Mouse (Mus musculus): ENCODE results near the gene Zfp777. TPM values are rescaled to one million over a fixed set of nuclear protein-coding genes. Genes with fewer than 3 reads are reported as not detected.

The Zfp777 gene
- polyA plus RNA-seq, 1 experiment from 2014 or later, result 9.3 TPM

- WGBS, result 94% methylated on average over 28 of the region's 28 CpGs
- H3K4me3 ChIP-seq (replicated peaks), result no peak overlapping the region
- H3K36me3 ChIP-seq, result peaks cover 73% of the 10 kb centered on the region
- peak; percentile 45; the same call in 1 of the 2 replicates for ATAC-seq
- no peak overlapping the region for H3K4me2 ChIP-seq (replicated peaks)
- H3K4me1 ChIP-seq (replicated peaks), result no peaks in the 10 kb centered on the region
- no peak overlapping the region for H3K27ac ChIP-seq
- no peak overlapping the region for H3K9ac ChIP-seq (replicated peaks)
- H3K9me3 ChIP-seq, result no peaks in the 10 kb centered on the region
- no peaks in the 10 kb centered on the region for H3K27me3 ChIP-seq
These were observed 15.2 kb upstream of the Zfp777 start for GRCm38 (mm10) chr6:48063940-48064339.

- WGBS, result 97% methylated on average over 1 of the region's 1 CpGs
- H3K36me3 ChIP-seq, result peaks cover 48% of the 10 kb centered on the region
- H3K27me3 ChIP-seq, result no peaks in the 10 kb centered on the region
- ATAC-seq, result no peak
- H3K9me3 ChIP-seq, result no peaks in the 10 kb centered on the region
- no peak overlapping the region for H3K9ac ChIP-seq (replicated peaks)
- no peak overlapping the region for H3K4me2 ChIP-seq (replicated peaks)
- H3K27ac ChIP-seq, result no peak overlapping the region
- no peaks in the 10 kb centered on the region for H3K4me1 ChIP-seq (replicated peaks)
- no peak overlapping the region for H3K4me3 ChIP-seq (replicated peaks)
These were observed 12.2 kb upstream of the Zfp777 start for GRCm38 (mm10) chr6:48060895-48061294.

- ATAC-seq, result no peak
- no peak overlapping the region for H3K4me2 ChIP-seq (replicated peaks)
- H3K27ac ChIP-seq, result no peak overlapping the region
- H3K27me3 ChIP-seq, result no peaks in the 10 kb centered on the region
- no peak overlapping the region for H3K4me3 ChIP-seq (replicated peaks)
- peaks cover 44% of the 10 kb centered on the region for H3K36me3 ChIP-seq
- no peaks in the 10 kb centered on the region for H3K9me3 ChIP-seq
- no peak overlapping the region for H3K9ac ChIP-seq (replicated peaks)
- H3K4me1 ChIP-seq (replicated peaks), result no peaks in the 10 kb centered on the region
- WGBS, result 77% methylated on average over 2 of the region's 2 CpGs
These were observed 11.7 kb upstream of the Zfp777 start for GRCm38 (mm10) chr6:48060421-48060820.

GRCm38 (mm10) chr6:48052136-48052535 is 3.4 kb upstream of the Zfp777 start:
- H3K4me1 ChIP-seq (replicated peaks), result peaks cover 13% of the 10 kb centered on the region
- H3K9ac ChIP-seq (replicated peaks), result no peak overlapping the region
- no peak overlapping the region for H3K4me3 ChIP-seq (replicated peaks)
- ATAC-seq, result no peak
- no peaks in the 10 kb centered on the region for H3K36me3 ChIP-seq
- H3K27ac ChIP-seq, result no peak overlapping the region
- no peak overlapping the region for H3K4me2 ChIP-seq (replicated peaks)
- no peaks in the 10 kb centered on the region for H3K27me3 ChIP-seq
- no peaks in the 10 kb centered on the region for H3K9me3 ChIP-seq
- 82% methylated on average over 6 of the region's 6 CpGs for WGBS

GRCm38 (mm10) chr6:48051666-48052065 is 3.0 kb upstream of the Zfp777 start:
- Histone ChIP-seq H3K36me3 (no peaks in the 10 kb centered on the region), H3K9ac (replicated peaks) (no peak overlapping the region), H3K4me2 (replicated peaks) (no peak overlapping the region), H3K27me3 (no peaks in the 10 kb centered on the region), H3K27ac (no peak overlapping the region), H3K4me1 (replicated peaks) (peaks cover 18% of the 10 kb centered on the region), H3K4me3 (replicated peaks) (no peak overlapping the region), H3K9me3 (no peaks in the 10 kb centered on the region)
- ATAC-seq, result no peak
- 90% methylated on average over 2 of the region's 2 CpGs for WGBS

- H3K27ac ChIP-seq, result peak overlapping the region; percentile 93
These were observed 758 bp upstream of the Zfp777 start for GRCm38 (mm10) chr6:48049273-48050065.

GRCm38 (mm10) chr6:48047450-48048351 is 1.0 kb downstream of the Zfp777 start:
- peak; percentile 64 for ATAC-seq
- no peaks in the 10 kb centered on the region for H3K9me3 ChIP-seq
- H3K27ac ChIP-seq, result peak overlapping the region; percentile 93
- peak overlapping the region; percentile 80 for H3K4me2 ChIP-seq (replicated peaks)
- H3K9ac ChIP-seq (replicated peaks), result peak overlapping the region; percentile 87
- peaks cover 26% of the 10 kb centered on the region for H3K36me3 ChIP-seq
- H3K27me3 ChIP-seq, result no peaks in the 10 kb centered on the region
- WGBS, result under 1% methylated on average over 77 of the region's 150 CpGs
- H3K4me3 ChIP-seq (replicated peaks), result peak overlapping the region; percentile 84
- peaks cover 23% of the 10 kb centered on the region for H3K4me1 ChIP-seq (replicated peaks)

More at GRCm38 (mm10) chr6:48049273-48050065, 758 bp upstream of the Zfp777 start:
- WGBS, result 53% methylated on average over 9 of the region's 9 CpGs
- Histone ChIP-seq H3K4me1 (replicated peaks) (peaks cover 23% of the 10 kb centered on the region), H3K27me3 (no peaks in the 10 kb centered on the region), H3K9ac (replicated peaks) (peak overlapping the region; percentile 87), H3K4me3 (replicated peaks) (peak overlapping the region; percentile 84), H3K9me3 (no peaks in the 10 kb centered on the region), H3K36me3 (peaks cover 8% of the 10 kb centered on the region), H3K4me2 (replicated peaks) (peak overlapping the region; percentile 80)
- ATAC-seq, result no peak

GRCm38 (mm10) chr6:48047114-48047449 is 1.6 kb downstream of the Zfp777 start:
- Histone ChIP-seq H3K4me1 (replicated peaks) (peaks cover 23% of the 10 kb centered on the region), H3K36me3 (peaks cover 30% of the 10 kb centered on the region), H3K27ac (peak overlapping the region; percentile 93; the same call in 1 of the 2 replicates), H3K9ac (replicated peaks) (peak overlapping the region; percentile 87), H3K4me3 (replicated peaks) (peak overlapping the region; percentile 84), H3K4me2 (replicated peaks) (peak overlapping the region; percentile 80), H3K9me3 (no peaks in the 10 kb centered on the region), H3K27me3 (no peaks in the 10 kb centered on the region)
- WGBS, result 9% methylated on average over 12 of the region's 12 CpGs
- ATAC-seq, result no peak

GRCm38 (mm10) chr6:48032661-48033060 is 16.1 kb downstream of the Zfp777 start:
- Histone ChIP-seq H3K27me3 (no peaks in the 10 kb centered on the region), H3K9ac (replicated peaks) (no peak overlapping the region), H3K4me1 (replicated peaks) (no peaks in the 10 kb centered on the region), H3K27ac (no peak overlapping the region), H3K4me2 (replicated peaks) (no peak overlapping the region), H3K36me3 (peaks cover 87% of the 10 kb centered on the region), H3K4me3 (replicated peaks) (no peak overlapping the region), H3K9me3 (no peaks in the 10 kb centered on the region)
- ATAC-seq, result no peak

GRCm38 (mm10) chr6:48025905-48026660 is 22.6 kb downstream of the Zfp777 start:
- Histone ChIP-seq H3K27me3 (no peaks in the 10 kb centered on the region), H3K36me3 (peaks cover 88% of the 10 kb centered on the region), H3K4me3 (replicated peaks) (no peak overlapping the region), H3K9ac (replicated peaks) (no peak overlapping the region), H3K4me2 (replicated peaks) (no peak overlapping the region), H3K4me1 (replicated peaks) (no peaks in the 10 kb centered on the region; the same call in 1 of the 2 replicates), H3K27ac (no peak overlapping the region), H3K9me3 (peaks cover 14% of the 10 kb centered on the region)
- no peak for ATAC-seq
- WGBS, result 87% methylated on average over 10 of the region's 10 CpGs

- 61% methylated on average over 21 of the region's 21 CpGs for WGBS
- no peak overlapping the region for H3K9ac ChIP-seq (replicated peaks)
- H3K36me3 ChIP-seq, result peaks cover 77% of the 10 kb centered on the region
- H3K4me3 ChIP-seq (replicated peaks), result no peak overlapping the region
- H3K27ac ChIP-seq, result no peak overlapping the region
- peaks cover 14% of the 10 kb centered on the region for H3K9me3 ChIP-seq
- H3K4me1 ChIP-seq (replicated peaks), result peaks cover 7% of the 10 kb centered on the region
- peak overlapping the region; percentile 19; the same call in 1 of the 2 replicates for H3K4me2 ChIP-seq (replicated peaks)
- H3K27me3 ChIP-seq, result no peaks in the 10 kb centered on the region
- ATAC-seq, result peak; percentile 51
These were observed 23.7 kb downstream of the Zfp777 start for GRCm38 (mm10) chr6:48024994-48025345.

Measured in midbrain, embryonic 13.5 days (tissue).